Mouse (Mus musculus) brain, adult 2 months (tissue): ENCODE measurements around the gene Osbpl9.

ENCODE experiments used
- DNase-seq: peaks from one replicate; pipeline ENCODE4 v3.0.0; 2011; ENCODE audit warnings: low read depth, low spot score

The Osbpl9 gene

GRCm38 (mm10) chr4:109043294-109043693 lies 158.8 kb downstream of the Osbpl9 start:
- DNase-seq: no peak

- DNase-seq: no peak
Measured at GRCm38 (mm10) chr4:109042739-109043138, 159.3 kb downstream of the Osbpl9 start.

DNA sequence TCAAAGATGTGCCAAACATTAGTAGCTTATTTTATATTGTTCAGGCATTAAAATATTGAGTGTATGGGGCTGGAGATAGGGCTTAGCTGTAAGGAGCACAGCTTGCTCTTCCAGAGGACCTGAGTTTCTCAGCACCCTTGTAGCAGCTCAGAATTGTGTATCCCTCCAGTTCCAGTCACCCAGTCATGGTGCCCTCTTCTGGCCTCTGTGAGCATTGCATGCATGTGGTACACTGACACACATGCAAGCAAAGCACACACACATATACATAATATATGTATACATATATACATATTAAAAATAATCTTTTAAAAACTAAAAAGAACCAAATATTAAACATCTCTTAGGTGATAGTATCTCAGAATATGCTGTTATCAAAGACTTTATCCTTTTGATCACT lies 165.7 kb downstream of the Osbpl9 start:
- peak; percentile 61 for DNase-seq

GRCm38 (mm10) chr4:109030266-109030665 lies 171.8 kb downstream of the Osbpl9 start:
- no peak for DNase-seq

DNA sequence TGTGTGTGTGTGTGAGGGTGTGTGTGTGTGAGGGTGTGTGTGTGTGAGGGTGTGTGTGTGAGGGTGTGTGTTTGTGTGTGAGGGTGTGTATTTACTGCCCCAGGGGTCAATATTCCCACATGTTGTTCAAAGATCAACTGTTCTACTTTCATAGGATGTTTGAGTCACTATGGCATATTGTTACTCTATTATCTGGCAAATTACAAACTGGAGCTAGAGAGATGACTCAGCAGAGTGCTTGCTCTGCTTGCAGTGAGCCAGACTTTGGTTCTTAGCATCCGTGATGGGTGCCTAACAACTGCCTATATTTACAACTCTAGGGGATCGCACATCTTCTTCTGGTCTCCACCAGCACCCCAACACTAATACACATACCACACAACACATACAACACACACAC lies 172.2 kb downstream of the Osbpl9 start:
- peak; percentile 59 for DNase-seq

GRCm38 (mm10) chr4:109026543-109026942 lies 175.5 kb downstream of the Osbpl9 start:
- DNase-seq: no peak

DNA sequence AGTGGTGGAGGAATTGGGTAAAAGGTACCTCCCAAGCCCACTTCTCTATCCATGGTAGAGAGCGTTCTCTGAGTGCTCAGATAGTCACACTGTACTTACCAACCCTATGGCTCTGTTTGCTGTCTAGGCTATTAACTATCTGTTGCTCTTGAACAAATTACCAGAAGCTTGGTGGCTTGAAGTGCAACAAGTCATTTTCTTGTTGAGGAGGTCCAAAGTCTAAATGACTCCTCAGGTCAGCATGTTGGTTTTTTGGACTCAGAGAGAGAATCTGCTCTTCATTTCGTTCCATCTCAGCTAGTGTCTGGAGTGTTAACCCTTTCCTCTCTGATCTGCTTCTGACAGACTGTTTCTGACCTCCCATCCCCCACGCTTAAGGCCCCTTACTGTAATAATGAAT lies 177.0 kb downstream of the Osbpl9 start:
- DNase-seq: no peak

- DNase-seq: no peak
Measured at GRCm38 (mm10) chr4:109021976-109022375, 180.1 kb downstream of the Osbpl9 start.

GRCm38 (mm10) chr4:109019301-109019700 lies 182.8 kb downstream of the Osbpl9 start:
- no peak for DNase-seq

DNA sequence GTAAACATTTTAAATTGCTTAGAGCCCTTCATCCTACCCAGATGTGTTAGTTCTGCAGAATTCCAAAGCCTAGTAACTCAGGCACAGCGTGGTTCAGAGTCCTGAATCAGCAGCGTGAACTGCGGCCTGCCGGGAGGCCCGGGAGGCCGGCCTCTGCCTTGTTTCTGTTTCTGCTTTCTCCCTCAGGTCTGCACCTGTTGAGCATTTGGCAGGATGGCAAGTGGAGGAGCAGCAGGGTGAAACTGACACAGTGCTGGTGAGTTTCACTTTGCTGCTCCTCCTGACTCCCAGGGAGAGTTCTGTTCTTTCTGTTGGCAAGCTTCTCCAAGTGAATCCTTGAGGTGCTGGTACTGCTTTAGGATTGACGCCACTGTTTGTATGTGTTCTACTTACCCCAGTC lies 184.6 kb downstream of the Osbpl9 start:
- no peak for DNase-seq

DNA sequence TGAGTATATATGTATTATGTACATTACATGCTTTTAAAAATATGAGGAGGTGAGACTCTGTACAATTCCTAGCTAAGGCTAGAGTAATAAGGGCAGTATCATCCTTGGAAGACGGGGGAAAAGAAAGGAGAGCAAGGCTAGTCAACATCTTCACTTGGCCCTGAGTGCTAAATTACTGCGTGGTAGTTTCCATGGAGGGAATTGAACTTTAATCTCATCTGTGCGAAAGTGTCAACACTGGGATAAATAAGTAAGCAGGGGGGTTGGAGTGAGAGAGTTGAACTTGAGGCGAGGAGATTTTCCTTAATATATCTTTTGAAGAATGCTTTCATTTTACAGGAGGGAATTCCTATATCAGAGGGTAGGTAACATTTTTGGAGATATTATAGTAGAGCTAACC lies 188.0 kb downstream of the Osbpl9 start:
- no peak for DNase-seq
